Mouse (Mus musculus): ENCODE data around the gene Synpo2.

- TF ChIP-seq CTCF (IDR thresholded peaks at IDR 0.05; ENCODE audit: low read depth), result no peak
- TF ChIP-seq EP300 (IDR thresholded peaks at IDR 0.05; ENCODE audit: low read depth), result no peak
Observed at GRCm38 (mm10) chr3:123034752-123035151, 201.2 kb downstream of the Synpo2 start, which contains the start of gene Myoz2.

All from liver, postnatal 0 days (tissue).